Mouse (Mus musculus) left cerebral cortex, adult 8-10 months (tissue): Measurements from ENCODE around the gene Gpr75. TPM values are rescaled to one million over a fixed set of nuclear protein-coding genes. Genes with fewer than 3 reads are reported as not detected.
A peak's percentile ranks its signal among the peaks of the same experiment; 100 is the strongest.

ENCODE experiments used
- DNase-seq, 2 experiments: peaks; one replicate each; pipeline ENCODE4 v3.0.0; 2022; ENCODE audit warnings: low spot score in 2 of 2
- total RNA-seq, 4 experiments: library from RNA; stranded (reverse); gene quantifications; 2 replicates each; pipeline ENCODE4 v1.2.4; 2022

Gpr75 gene
- total RNA-seq, result 10 to 100 TPM; 10.4 to 13.3 (median 12.4) TPM

GRCm38 (mm10) chr11:30885171-30885871 lies at the start of gene Gpr75, which contains the start of gene Asb3:
TSS of gene Gpr75 (plus strand) at chr11:30885358.
TSS of gene Asb3 (plus strand) at chr11:30885416.
- DNase-seq, result peak; percentile 54 to 63

- DNase-seq, result no peak
Measured at GRCm38 (mm10) chr11:30838793-30839192, 46.4 kb upstream of the Gpr75 start.

GRCm38 (mm10) chr11:30844355-30844754 lies 40.8 kb upstream of the Gpr75 start:
- no peak for DNase-seq

- DNase-seq, result no peak
Measured at GRCm38 (mm10) chr11:30872425-30872824, 12.7 kb upstream of the Gpr75 start.

GRCm38 (mm10) chr11:30888153-30888552 lies 3.0 kb downstream of the Gpr75 start:
- no peak for DNase-seq

GRCm38 (mm10) chr11:30896201-30896600 lies 11.0 kb downstream of the Gpr75 start:
- no peak for DNase-seq

- no peak for DNase-seq
Measured at GRCm38 (mm10) chr11:30899312-30899711, 14.2 kb downstream of the Gpr75 start.

GRCm38 (mm10) chr11:30912311-30912710 lies 27.2 kb downstream of the Gpr75 start:
- no peak for DNase-seq

GRCm38 (mm10) chr11:30920641-30921040 lies 35.5 kb downstream of the Gpr75 start:
- no peak for DNase-seq

GRCm38 (mm10) chr11:30923283-30923682 lies 38.1 kb downstream of the Gpr75 start:
- no peak for DNase-seq

GRCm38 (mm10) chr11:30928079-30928478 lies 42.9 kb downstream of the Gpr75 start:
- DNase-seq, result no peak

GRCm38 (mm10) chr11:30928498-30928897 lies 43.3 kb downstream of the Gpr75 start:
- DNase-seq, result no peak

Other genes starting within 250 kb of the Gpr75 start
- gene Acyp2, start 235.8 kb upstream of the Gpr75 start, total RNA-seq, result 10 to 100 TPM; 17.7 to 25.4 (median 22.8) TPM
- gene Psme4, start 113.6 kb upstream of the Gpr75 start, total RNA-seq, result 10 to 100 TPM; 43.8 to 53.8 (median 47.3) TPM
- 10 to 100 TPM; 19.0 to 21.9 (median 19.8) TPM for gene Asb3, start 58 bp downstream of the Gpr75 start, total RNA-seq
- 10 to 100 TPM; 65.0 to 78.3 (median 68.4) TPM for gene Erlec1, start 69.0 kb downstream of the Gpr75 start, total RNA-seq
- 10 to 100 TPM; 12.4 to 14.1 (median 13.3) TPM for gene Chac2, start 101.0 kb downstream of the Gpr75 start, total RNA-seq